Mouse (Mus musculus): ENCODE data around the gene Add3.

Add3 gene

DNA sequence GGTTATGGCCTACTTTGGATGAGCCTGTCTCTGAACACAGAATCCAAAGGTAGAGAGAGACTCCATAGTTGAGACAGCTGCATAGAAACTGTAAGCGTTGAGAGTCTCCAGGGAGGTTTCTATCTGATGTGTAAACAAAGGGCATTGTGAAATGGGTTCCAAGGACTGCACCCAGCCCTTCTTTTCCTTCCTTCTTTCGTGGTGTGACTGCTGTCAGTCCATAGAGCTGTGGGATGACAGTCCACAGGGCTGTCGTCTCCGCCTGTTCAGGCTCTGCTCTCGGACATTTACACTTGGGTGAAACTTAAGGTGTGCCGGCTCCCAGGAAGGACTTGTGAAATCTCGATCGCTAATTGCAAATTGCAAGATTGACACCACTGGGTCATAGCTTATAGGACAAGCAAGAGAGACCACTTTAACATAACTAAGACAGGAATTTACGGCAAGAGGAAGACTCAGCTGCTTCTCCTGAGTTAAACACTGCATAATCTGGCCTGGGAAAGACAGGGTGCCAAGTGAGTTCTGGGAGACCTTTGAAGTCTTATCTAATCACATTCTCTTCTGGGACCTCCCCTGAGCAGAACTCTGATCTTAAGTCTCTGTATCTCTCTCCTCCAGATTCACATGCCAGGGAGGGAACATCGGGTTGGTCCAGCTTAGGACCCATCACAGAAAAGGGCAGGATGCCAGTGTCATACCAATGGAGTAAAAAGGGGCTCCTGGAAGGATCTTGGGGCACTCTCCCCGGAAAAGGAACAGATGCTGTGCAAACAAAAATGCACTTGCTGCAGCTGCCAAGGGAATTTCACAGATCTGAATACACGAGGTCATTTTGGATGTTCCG lies 11.5 kb upstream of the Add3 start:
- in situ Hi-C loops (cut with MboI; ENCODE audit: low sequenced_read_pairs), result no loop called here

DNA sequence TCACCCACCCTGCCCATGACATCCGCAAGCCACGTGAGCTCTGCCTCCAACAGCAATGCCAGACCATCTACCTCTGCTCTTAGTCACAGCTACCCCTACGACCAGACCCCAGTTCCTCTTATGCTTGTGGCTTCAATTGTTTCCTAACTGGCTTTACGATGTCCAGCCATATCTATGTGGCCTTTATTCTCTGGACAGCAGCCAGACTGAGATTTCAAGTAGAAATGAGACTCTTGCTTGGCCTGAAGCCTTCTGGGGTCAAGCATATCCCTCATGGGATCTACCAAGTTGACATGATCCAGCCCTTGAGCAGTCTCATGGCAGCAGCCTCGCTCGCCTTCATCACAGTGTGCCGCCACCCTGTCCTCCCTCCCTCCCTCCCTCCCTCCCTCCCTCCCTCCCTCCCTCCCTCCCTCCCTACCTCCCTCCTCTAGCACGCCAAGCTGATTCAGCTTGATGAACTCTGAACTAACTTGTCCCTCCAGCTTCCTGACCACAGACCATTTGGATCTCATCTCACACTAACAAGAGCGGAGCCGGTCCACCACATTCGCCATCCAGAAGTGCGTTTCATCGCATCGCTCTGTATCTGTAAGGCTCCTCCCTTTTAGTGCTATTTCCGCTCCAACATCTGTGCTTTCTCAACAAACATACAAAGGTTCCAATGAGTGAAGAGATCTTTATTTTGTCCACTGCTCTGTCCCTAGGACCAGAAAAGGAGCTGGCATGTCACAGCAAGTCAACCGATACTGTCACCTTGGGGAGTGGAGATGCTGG lies 9.7 kb upstream of the Add3 start:
- in situ Hi-C loops (cut with MboI; ENCODE audit: low sequenced_read_pairs), result no loop called here

DNA sequence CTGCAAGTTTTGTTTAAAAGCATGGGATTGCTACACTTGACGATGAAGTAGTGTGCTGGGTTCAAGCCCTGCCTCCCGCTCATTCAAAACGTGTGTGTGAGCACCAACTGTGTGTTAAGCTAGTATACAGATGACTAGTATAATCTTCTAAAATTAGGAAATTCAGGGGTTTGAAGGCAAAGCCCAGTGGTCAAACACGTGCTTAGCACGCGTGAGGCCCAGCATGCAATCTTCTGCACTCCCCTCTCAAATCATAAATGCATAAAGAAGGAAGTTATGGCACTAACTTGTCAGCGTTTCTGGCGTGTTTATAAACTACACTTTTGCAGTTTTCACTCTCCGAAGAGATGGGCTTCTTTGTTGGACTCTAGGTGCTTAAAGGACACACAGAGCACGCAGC lies 7.8 kb upstream of the Add3 start:
- in situ Hi-C loops (cut with MboI; ENCODE audit: low sequenced_read_pairs), result no loop called here

GRCm38 (mm10) chr19:53136336-53137090 lies 3.7 kb upstream of the Add3 start:
- in situ Hi-C loops (cut with MboI; ENCODE audit: low sequenced_read_pairs), result no loop called here

- in situ Hi-C loops (cut with MboI; ENCODE audit: low sequenced_read_pairs), result no loop called here
These were observed 3.0 kb upstream of the Add3 start for GRCm38 (mm10) chr19:53137116-53137670.

DNA sequence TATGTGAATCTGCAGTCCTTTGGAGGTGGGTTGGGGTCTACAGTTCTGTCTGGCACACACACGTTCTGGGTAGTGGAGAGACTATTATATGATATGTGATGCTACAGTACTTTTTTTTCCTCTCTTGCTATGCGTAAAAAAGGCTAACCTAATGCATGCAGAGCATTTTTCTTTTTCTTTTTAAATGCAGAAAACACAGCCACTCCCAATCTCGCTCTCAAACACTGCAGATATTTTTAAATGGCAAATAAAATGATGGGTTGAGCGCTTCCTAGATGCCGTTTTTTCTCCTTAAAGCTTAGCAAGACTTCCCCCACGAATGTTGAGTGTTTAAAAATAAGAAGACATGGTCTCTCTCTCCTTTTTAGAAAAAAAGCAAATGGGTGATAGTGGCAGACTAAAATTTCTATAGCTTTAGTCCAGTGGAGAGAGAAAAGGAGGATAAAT lies 584 bp downstream of the Add3 start:
- in situ Hi-C loops (cut with MboI; ENCODE audit: low sequenced_read_pairs), result no loop called here

GRCm38 (mm10) chr19:53141251-53142072 lies 1.2 kb downstream of the Add3 start:
- in situ Hi-C loops (cut with MboI; ENCODE audit: low sequenced_read_pairs), result no loop called here

DNA sequence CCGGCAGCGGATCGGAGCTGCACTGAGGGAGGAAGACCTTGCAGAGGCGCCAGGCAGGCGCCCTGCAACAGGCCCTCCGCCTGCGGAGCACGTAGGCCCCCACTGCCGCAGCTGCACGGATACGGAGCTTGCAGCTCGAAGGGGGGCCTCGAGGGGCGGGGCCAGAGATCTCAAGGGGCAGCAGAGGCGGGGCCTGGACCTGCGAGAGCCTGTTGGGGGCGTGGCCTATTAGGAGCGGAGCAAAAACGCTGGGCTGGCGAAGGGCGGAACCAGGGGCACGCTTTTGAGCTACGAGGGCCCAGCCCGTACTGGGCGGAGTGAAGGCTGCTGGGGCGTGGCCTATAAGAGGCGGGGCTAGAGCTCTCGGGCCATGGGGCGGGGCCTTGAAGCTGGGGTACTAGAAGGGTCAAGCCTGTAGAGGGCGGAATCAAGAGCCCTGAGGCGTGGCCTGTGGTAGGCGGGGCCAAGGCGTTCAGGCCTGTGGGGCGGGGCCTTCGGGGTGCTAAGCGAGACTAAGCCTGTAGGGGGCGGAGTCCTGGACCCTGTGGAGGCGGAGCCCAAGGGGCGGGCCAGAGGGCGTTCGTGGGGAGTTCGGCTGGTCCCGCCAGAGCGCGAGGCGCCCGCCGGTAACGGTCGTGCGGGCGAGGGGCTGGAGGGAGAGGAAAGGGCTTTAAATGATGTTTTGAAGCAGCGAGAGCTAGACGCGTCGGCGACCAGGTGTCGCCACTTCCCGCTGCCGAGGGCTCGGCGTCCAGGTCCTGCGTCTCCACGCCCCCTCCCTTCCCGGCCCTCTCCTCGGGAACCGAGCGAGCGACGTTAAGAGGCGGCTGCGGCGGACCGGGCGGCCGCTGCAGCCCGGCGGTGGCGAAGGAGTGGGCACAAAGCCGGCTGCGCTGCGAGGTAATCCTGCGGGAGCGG lies 2.2 kb downstream of the Add3 start:
- in situ Hi-C loops (cut with MboI; ENCODE audit: low sequenced_read_pairs), result no loop called here

- in situ Hi-C loops (cut with MboI; ENCODE audit: low sequenced_read_pairs), result no loop called here
These were observed 3.1 kb downstream of the Add3 start for GRCm38 (mm10) chr19:53143108-53143971.

DNA sequence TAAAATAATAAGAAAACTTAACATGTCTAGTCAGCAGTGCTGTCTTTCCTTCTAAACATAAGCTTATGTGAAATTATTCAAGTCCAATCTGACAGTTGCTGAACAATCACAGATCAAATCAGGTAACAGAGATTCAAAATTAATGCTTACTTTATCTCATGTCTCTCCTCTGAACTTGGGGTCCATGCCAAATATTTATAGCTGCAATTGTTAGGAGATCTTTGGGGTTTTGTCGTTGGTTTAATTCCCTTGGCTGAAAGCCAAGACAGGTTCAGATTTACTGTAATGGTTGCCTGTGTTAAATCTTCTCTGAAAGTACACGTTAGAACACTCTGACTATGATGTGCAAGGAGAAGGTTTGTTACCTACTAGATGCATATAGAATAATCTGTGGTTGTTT lies 4.8 kb downstream of the Add3 start:
- in situ Hi-C loops (cut with MboI; ENCODE audit: low sequenced_read_pairs), result no loop called here

- in situ Hi-C loops (cut with MboI; ENCODE audit: low sequenced_read_pairs), result no loop called here
These were observed 9.1 kb downstream of the Add3 start for GRCm38 (mm10) chr19:53149381-53149780.

GRCm38 (mm10) chr19:53152451-53152850 lies 12.2 kb downstream of the Add3 start:
- in situ Hi-C loops (cut with MboI; ENCODE audit: low sequenced_read_pairs), result no loop called here

DNA sequence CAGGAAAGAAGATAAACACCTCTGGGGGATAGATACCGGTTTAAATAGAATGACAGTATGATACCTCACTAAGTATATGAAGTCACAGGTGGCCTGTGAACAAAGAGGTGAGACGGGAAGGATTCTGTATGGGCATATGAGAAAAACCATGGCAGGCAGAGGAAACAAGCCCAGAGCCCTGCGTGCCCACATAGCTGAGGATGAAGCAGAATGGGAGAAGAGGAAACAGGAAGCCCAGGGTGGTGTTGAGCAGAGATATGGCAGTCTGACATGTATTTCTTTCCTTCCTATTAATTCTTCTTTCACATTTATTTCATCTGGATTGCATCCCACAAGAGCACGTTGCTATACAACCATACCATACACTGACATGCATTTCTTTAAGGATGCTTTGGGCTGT lies 12.9 kb downstream of the Add3 start:
- in situ Hi-C loops (cut with MboI; ENCODE audit: low sequenced_read_pairs), result no loop called here

DNA sequence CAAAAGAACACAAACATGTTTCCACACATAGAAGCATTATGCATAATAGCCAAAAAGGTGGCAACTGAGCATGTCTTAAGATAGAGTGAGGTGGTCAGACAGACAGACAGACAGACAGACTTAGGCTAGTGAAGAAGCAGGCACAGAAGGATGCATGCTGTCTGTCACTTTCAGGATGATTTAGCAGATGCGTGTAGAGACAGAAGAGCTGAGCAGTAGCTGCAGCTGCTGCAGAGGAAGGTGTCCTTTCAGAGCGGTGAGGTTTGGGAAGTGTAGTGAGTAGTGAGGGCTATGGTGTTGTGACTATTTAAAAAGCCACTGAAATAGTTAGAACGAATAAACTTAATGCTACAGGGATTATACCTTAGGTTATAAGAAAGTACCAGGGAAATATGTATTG lies 13.9 kb downstream of the Add3 start:
- in situ Hi-C loops (cut with MboI; ENCODE audit: low sequenced_read_pairs), result no loop called here

GRCm38 (mm10) chr19:53156361-53156760 lies 16.1 kb downstream of the Add3 start:
- in situ Hi-C loops (cut with MboI; ENCODE audit: low sequenced_read_pairs), result no loop called here

DNA sequence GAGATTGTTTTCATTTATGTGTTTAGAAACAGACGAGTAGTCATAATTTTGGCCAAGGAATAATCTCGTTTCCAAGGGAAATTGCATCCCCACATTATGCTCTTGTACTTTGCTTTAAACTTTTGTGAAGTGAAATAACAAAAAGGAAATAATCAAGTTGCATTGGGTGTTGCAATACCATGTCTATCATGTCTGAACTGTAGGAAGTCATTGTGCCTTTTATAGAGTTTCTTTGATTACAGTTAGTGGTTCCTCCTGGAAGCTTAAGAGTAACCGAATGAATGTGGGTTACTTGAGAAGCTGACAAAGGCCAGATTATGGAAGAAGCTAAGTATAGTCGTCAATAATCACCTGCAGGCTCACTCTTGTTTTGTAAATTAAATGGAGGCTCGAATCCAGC lies 16.9 kb downstream of the Add3 start:
- in situ Hi-C loops (cut with MboI; ENCODE audit: low sequenced_read_pairs), result no loop called here

DNA sequence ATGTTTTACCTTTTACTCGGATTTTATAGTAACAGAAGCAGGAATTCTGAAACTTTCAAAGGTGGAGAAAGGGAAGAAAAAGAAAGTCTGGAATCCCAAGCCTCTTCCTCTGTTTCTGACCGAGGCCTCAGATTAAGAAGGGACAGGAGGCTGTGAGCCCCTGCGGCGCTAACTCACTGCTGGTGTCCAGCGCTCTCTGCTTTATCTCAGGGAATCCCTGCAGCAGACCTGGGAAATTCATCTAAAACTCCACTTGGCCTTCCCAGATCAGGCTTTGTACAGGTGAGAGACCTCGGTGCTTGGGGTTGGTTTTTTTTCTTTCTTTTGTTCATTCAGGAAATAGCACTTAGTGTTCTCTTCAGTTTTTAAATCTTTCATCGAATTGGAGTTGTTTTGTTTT lies 19.1 kb downstream of the Add3 start:
- in situ Hi-C loops (cut with MboI; ENCODE audit: low sequenced_read_pairs), result no loop called here

- in situ Hi-C loops (cut with MboI; ENCODE audit: low sequenced_read_pairs), result no loop called here
These were observed 22.7 kb downstream of the Add3 start for GRCm38 (mm10) chr19:53162927-53163326.
